Mouse (Mus musculus) olfactory bulb, adult 2 months (tissue): Measurements from ENCODE around the gene Umodl1.

Source experiments
- CTCF ChIP-seq: fragments of 200-500 bp; IDR thresholded peaks from 2 replicates; pipeline ENCODE4 v1.5.1; 2012; ENCODE audit warnings: low read depth, mild to moderate bottlenecking, low read length, moderate library complexity; ENCODE audit not compliant: insufficient read depth
- POLR2A ChIP-seq: fragments of 200-500 bp; IDR thresholded peaks from 2 replicates; pipeline ENCODE4 v1.6.1; 2012; ENCODE audit warnings: mild to moderate bottlenecking, low read depth, low read length, moderate library complexity; ENCODE audit not compliant: insufficient read depth

DNA sequence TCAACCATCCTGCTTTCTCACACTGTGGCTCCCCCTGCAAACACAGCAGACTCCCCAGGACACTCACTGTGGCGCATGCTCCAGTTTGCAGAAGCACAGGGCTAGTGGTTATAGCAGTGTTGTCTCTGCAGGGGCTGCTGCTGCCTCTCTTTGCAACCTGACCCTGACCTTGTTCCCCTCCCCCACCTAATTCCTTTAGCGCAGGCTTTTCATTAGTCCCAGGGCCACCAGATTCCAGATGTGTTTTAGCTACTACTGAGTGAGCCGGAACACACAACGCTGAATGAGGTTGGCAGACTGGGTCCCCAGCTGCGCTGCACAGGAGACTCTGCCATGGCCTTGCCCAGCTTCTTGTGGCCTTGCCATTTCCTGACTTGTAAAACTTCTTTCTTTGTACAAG, 46.5 kb downstream of the Umodl1 start:
- TF ChIP-seq POLR2A (no peak), CTCF (no peak)
